Mouse (Mus musculus): ENCODE data around the gene Tmbim1.

- no peak for TF ChIP-seq GATA1 (IDR thresholded peaks at IDR 0.05; ENCODE audit: borderline replicate concordance, low read length)
- TF ChIP-seq CTCF (IDR thresholded peaks at IDR 0.05; ENCODE audit: low read depth, low read length) = no peak
- no peak for TF ChIP-seq TAL1 (conservative IDR thresholded peaks at IDR 0.05; ENCODE audit: low read depth, low read length)
- no peak for TF ChIP-seq POLR2AphosphoS5 (IDR thresholded peaks at IDR 0.05; ENCODE audit: insufficient replicate concordance, low read depth, low read length)
- TF ChIP-seq GATA2 (IDR thresholded peaks at IDR 0.05; ENCODE audit: borderline replicate concordance, low read depth, low read length) = no peak
These were observed 38.9 kb upstream of the Tmbim1 start for GRCm38 (mm10) chr1:74344163-74344916.
